Mouse (Mus musculus) CD4-positive, CD25-positive, alpha-beta regulatory T cell, adult 4 months (primary cell): Measurements from ENCODE around the gene Sumo2. TPM values are rescaled to one million over a fixed set of nuclear protein-coding genes. Genes with fewer than 3 reads are reported as not detected.
"Not testable (repeated sequence)": the region's sequence is repeated elsewhere in the genome, so short reads cannot be mapped to it uniquely, and the experiment has no call there.

Experiments used
- ATAC-seq: one replicate; pipeline ENCODE4 v1.8.0; 2017
- polyA plus RNA-seq, 2 experiments: library from polyadenylated mRNA; unstranded; fragments of 100-300 nt; shearing (Covaris generic); gene quantifications; one replicate each; pipeline ENCODE4 v1.2.1; 2017

The Sumo2 gene
- polyA plus RNA-seq, 2 experiments from 2014 or later = 676 to 678 TPM

- ATAC-seq = peak; percentile 94
Measured at GRCm38 (mm10) chr11:115481553-115482259, 54.4 kb downstream of the Sumo2 start.

GRCm38 (mm10) chr11:115478296-115478938 is 57.7 kb downstream of the Sumo2 start:
- no peak for ATAC-seq

GRCm38 (mm10) chr11:115477388-115477787 is 58.7 kb downstream of the Sumo2 start:
- ATAC-seq = peak; percentile 22

GRCm38 (mm10) chr11:115476630-115477029 is 59.4 kb downstream of the Sumo2 start:
- not testable (repeated sequence) for ATAC-seq

- ATAC-seq = peak; percentile 4
Measured at GRCm38 (mm10) chr11:115475758-115476237, 60.3 kb downstream of the Sumo2 start.

- peak; percentile 92 for ATAC-seq
Measured at GRCm38 (mm10) chr11:115475025-115475757, 60.9 kb downstream of the Sumo2 start, which contains the start of gene Armc7. TSS of gene Armc7 (plus strand) at chr11:115475667.

GRCm38 (mm10) chr11:115473626-115474275 is 62.3 kb downstream of the Sumo2 start:
- ATAC-seq = peak; percentile 18

Other genes starting within 250 kb of the Sumo2 start
- 1 to 10 TPM; 1.1 to 1.6 TPM for gene Fads6, start 238.6 kb downstream of the Sumo2 start, polyA plus RNA-seq
- not detected for gene Otop2, start 229.1 kb downstream of the Sumo2 start, polyA plus RNA-seq
- not detected for gene Ush1g, start 214.2 kb downstream of the Sumo2 start, polyA plus RNA-seq
- gene Otop3, start 201.5 kb downstream of the Sumo2 start, polyA plus RNA-seq = not detected
- 1 to 10 TPM; 2.4 to 3.9 TPM for gene Hid1, start 168.5 kb downstream of the Sumo2 start, polyA plus RNA-seq
- gene Cdr2l, start 154.4 kb downstream of the Sumo2 start, polyA plus RNA-seq = not detected
- 100 to 1,000 TPM; 177 to 185 TPM for gene Mrpl58, start 132.5 kb downstream of the Sumo2 start, polyA plus RNA-seq
- 100 to 1,000 TPM; 602 to 622 TPM for gene Atp5h, start 116.3 kb downstream of the Sumo2 start, polyA plus RNA-seq
- 1 to 10 TPM; 8.3 to 9.1 TPM for gene Kctd2, start 116.1 kb downstream of the Sumo2 start, polyA plus RNA-seq
- not detected for gene Trim80, start 95.7 kb downstream of the Sumo2 start, polyA plus RNA-seq
- 1 to 10 TPM; 3.5 to 6.5 TPM for gene Slc16a5, start 73.8 kb downstream of the Sumo2 start, polyA plus RNA-seq
- gene Armc7, start 60.6 kb downstream of the Sumo2 start, polyA plus RNA-seq = 100 to 1,000 TPM in 1 of 2 experiments, 10 to 100 TPM in 1; 79.2 to 132 TPM
- 100 to 1,000 TPM; 296 to 304 TPM for gene Nt5c, start 44.4 kb downstream of the Sumo2 start, polyA plus RNA-seq
- 100 to 1,000 TPM; 716 to 764 TPM for gene Jpt1, start 21.9 kb downstream of the Sumo2 start, polyA plus RNA-seq
- 10 to 100 TPM; 64.4 to 82.5 TPM for gene Nup85, start 28.2 kb upstream of the Sumo2 start, polyA plus RNA-seq
- 10 to 100 TPM; 26.9 to 31.1 TPM for gene Mrps7, start 67.6 kb upstream of the Sumo2 start, polyA plus RNA-seq
- gene Gga3, start 67.8 kb upstream of the Sumo2 start, polyA plus RNA-seq = 10 to 100 TPM; 35.0 to 43.9 TPM
- 100 to 1,000 TPM; 208 to 251 TPM for gene Mif4gd, start 76.7 kb upstream of the Sumo2 start, polyA plus RNA-seq
- 10 to 100 TPM; 93.6 to 98.8 TPM for gene Slc25a19, start 92.0 kb upstream of the Sumo2 start, polyA plus RNA-seq
- 10 to 100 TPM; 28.8 to 30.9 TPM for gene Grb2, start 172.3 kb upstream of the Sumo2 start, polyA plus RNA-seq
- gene Tmem94, start 229.2 kb upstream of the Sumo2 start, polyA plus RNA-seq = 10 to 100 TPM in 1 of 2 experiments, 1 to 10 TPM in 1; 8.5 to 17.5 TPM